ENCODE assay signal across 8 mouse cellular contexts in genomic region chr14:118713869-118714268, GRCm38 (mm10). TPM values are rescaled to one million over a fixed set of nuclear protein-coding genes. Genes with fewer than 3 reads are reported as not detected.
DNase-seq lines count a peak whose midpoint lies in the region; ATAC-seq and TF ChIP-seq lines count a peak whose summit lies in the region.
"Had no signal": no experiment of that assay in that cellular context is flagged by ENCODE, and none has a peak within 500 bp of the region (broad histone marks: within the 10 kb centered on the region; RNA-seq: fewer than 3 reads in every experiment).

No protein-coding gene starts in this region.

- no peak for ATAC-seq in forebrain, postnatal 0 days
- no peak for ATAC-seq in liver, embryonic 12.5 days

- peak overlapping the region; percentile 49 for H3K9ac ChIP-seq in forebrain, postnatal 0 days
- H3K9ac ChIP-seq in liver, embryonic 12.5 days: no peak overlapping the region

- no peaks in the 10 kb centered on the region for H3K36me3 ChIP-seq in forebrain, postnatal 0 days (ENCODE audit: insufficient read depth)
- no peaks in the 10 kb centered on the region for H3K36me3 ChIP-seq in liver, embryonic 12.5 days

- no peak for TF ChIP-seq CTCF in forebrain, postnatal 0 days (IDR thresholded peaks at IDR 0.05; ENCODE audit: low read depth)

- no peak overlapping the region for H3K27ac ChIP-seq in forebrain, postnatal 0 days (ENCODE audit: low read depth, low read length)
- H3K27ac ChIP-seq in liver, embryonic 12.5 days: no peak overlapping the region

- 14% methylated on average over 8 of the region's 8 CpGs for whole genome bisulfite sequencing in forebrain, postnatal 0 days
- WGBS in liver, embryonic 12.5 days (ENCODE audit: insufficient replicate concordance): 20% methylated on average over 8 of the region's 8 CpGs

- no peaks in the 10 kb centered on the region for H3K9me3 ChIP-seq in forebrain, postnatal 0 days (ENCODE audit: low read length)
- no peaks in the 10 kb centered on the region for H3K9me3 ChIP-seq in liver, embryonic 12.5 days (replicated peaks)

- H3K4me2 ChIP-seq in forebrain, postnatal 0 days (ENCODE audit: low read depth): peak overlapping the region; percentile 50
- peak overlapping the region; percentile 53 for H3K4me2 ChIP-seq in liver, embryonic 12.5 days

- H3K4me1 ChIP-seq in forebrain, postnatal 0 days (ENCODE audit: insufficient read depth): peaks cover 13% of the 10 kb centered on the region; the same call in 1 of the 2 replicates
- peaks cover 14% of the 10 kb centered on the region for H3K4me1 ChIP-seq in liver, embryonic 12.5 days

- no peaks in the 10 kb centered on the region; the same call in 1 of the 2 replicates for H3K27me3 ChIP-seq in forebrain, postnatal 0 days (ENCODE audit: insufficient read depth, low read length)
- peaks cover 50% of the 10 kb centered on the region for H3K27me3 ChIP-seq in liver, embryonic 12.5 days (replicated peaks)

- DNase-seq in retina, postnatal 1 day: peak; percentile 30
- no peak for DNase-seq in retina, embryonic 14.5 days (ENCODE audit: low spot score)
- no peak for DNase-seq in forebrain, postnatal 0 days
- DNase-seq in thymus, adult 18-20 months: no peak
- no peak for DNase-seq in B cell, adult 2 months
- no peak for DNase-seq in cerebellum, adult 18-20 months
- DNase-seq: thymus, postnatal 14 days had no signal

- peak overlapping the region; percentile 25; the same call in 1 of the 2 replicates for H3K4me3 ChIP-seq in forebrain, postnatal 0 days (ENCODE audit: low read depth, low read length)
- no peak overlapping the region for H3K4me3 ChIP-seq in liver, embryonic 12.5 days

RNA-seq across cellular contexts. Expression of gene Abcc4, which starts 7.8 kb away (rescaled TPM):
- total RNA-seq in forebrain, postnatal 0 days (2014; rRNA removed): 1.7 and 4.1 TPM in 2 replicates
- polyA plus RNA-seq in forebrain, postnatal 0 days (2015; fragmentation: Nextera tagmentation; extraction: Ambion mirVana): 1.2 and 2.0 TPM in 2 replicates
- 3.0 and 3.4 TPM in 2 replicates for polyA plus RNA-seq in liver, embryonic 12.5 days (2016; fragmentation: Nextera tagmentation; extraction: Ambion mirVana)
